Mouse (Mus musculus) CD4-positive naive resting alpha-beta T cell, adult 57 days (primary cell): Measurements from ENCODE around the gene Tnfrsf25. TPM values are rescaled to one million over a fixed set of nuclear protein-coding genes. Genes with fewer than 3 reads are reported as not detected.

Experiments
- total RNA-seq: library from RNA; stranded (reverse); gene quantifications from one replicate; pipeline ENCODE4 v1.2.4, GENCODE M21; 2023

Gene Tnfrsf25
- 45.9 TPM for total RNA-seq

DNA sequence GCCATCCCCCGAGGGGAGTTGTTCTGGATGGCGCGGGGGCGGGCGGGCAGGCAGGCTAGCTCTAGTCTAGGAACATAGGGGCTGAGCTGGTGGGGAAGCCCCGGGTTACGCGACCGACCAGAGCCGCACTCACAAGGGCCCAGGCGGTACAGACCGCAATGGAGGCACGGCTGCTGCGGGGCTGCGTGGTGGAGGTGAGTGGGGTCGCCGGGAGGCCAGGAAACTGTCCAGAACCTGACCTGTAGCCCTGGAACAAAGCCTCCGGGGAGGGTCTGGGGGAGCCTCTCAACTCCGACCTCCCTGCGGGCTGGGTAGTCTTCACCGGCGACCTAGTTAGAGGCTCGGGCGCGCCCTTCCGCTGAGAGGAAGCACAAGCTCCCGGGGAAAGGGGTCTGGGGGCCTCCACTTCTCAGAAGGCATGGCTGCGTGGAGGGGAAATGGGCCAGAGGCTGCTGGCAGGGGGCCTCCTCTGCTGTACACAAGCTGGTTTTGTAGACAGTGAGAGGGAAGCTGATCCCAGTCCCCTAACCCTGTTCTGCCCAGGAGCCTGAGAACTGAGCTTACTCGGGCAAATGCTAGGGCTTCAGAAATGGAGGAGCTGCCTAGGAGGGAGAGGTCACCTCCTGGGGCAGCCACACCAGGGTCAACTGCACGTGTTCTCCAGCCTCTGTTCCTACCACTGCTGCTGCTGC lies at the start of gene Tnfrsf25:
Gene Tnfrsf25, plus strand, starts transcription at position 14 of the 692 bp plus-strand sequence.

DNA sequence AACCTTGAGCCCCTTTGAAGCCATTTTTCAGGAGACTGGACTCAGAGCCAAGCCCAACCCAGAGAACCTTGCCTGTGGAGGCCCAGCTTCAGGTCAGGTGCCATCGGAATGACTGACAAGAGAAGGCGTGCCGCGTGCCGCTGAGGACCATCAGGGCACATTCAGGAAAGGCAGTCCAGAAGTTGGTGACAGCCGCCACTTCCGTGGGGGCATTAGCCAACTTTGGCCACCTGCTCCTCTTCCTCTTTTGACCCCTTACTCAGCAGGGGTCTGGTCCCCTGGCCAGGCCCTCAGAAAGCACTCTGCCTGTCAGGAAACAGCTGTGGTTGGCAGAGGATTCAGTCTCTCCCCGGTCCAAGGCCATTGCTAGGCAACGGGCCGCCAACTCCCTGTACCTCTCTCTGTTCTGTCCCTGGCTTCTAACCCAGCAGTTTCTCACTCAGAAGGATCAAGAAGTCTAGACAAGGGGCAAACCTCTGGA lies 43.6 kb upstream of the Tnfrsf25 start, which contains the start of gene Plekhg5:
Gene Plekhg5, plus strand, starts transcription at position 378 of the 481 bp plus-strand sequence.

DNA sequence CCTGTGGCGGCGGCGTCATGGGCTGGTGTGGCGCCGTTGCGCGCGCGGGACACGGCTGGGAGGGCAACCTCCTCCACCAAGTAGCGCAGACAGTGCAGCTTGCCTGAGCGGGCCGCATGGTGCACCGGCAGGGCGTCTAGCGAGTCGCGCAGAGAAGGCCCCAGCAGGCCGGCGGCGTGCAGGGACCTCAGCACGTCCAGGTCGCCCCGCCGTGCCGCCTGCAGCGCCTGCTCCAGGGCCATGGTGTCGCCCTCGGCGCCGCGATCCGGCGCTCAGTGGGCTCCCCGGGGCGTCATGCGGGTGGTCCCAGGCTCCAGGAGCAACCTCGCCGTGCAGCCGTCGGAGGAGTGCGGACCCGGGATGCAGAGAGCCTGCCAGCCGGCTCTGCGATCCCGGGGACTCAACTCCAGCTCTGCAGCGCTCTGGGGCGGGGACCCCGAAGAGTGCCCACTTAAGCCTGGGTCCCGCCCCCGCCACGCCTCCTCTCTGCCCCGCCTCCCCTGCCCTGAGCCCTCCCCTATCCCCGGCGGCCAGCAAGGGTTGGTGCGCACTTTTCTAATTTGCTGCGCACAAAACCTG lies 36.3 kb downstream of the Tnfrsf25 start, which contains the start of gene Espn:
Gene Espn, minus strand, starts transcription at position 406 of the 579 bp plus-strand sequence.

DNA sequence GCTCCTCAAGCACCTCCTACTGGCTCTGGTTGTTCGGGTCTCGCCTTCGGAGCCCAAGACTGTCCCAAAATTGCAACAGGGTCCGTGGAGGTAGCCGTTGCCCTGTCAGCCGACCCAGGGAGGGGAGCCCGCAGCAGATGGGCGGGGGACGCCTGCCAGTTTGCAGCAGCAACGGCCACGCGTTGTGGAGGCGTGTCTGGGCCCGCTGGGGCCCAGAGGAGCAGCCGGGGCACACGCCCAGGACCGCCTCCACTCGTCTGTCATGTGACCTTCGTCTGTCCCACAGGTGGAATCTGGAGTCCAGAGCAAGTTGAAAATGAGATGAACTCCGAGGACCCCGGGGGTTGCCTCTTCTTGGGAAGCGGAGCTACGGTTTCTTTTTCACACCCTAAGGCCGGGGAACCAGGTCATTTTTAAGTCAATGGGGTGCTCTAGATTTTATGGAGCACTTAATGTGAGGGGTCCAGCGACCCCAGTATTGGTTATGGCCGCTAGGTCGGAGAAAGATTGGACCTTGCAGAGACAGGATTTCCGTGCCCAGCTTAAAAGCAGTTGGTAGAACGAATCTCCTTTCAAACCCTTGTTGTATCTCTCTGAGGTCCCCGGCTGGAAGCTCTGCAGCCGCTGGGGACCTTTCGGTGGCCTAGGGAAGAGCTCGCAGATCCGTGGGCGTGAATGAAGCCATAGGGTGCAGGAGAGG lies 43.0 kb downstream of the Tnfrsf25 start, which contains the start of gene Hes2:
Gene Hes2, plus strand, starts transcription at position 283 of the 700 bp plus-strand sequence.

Other genes with a start within 250 kb of the Tnfrsf25 start
- gene Dnajc11, start 182.2 kb upstream of the Tnfrsf25 start, total RNA-seq, result 60.5 TPM
- gene Thap3, start 126.9 kb upstream of the Tnfrsf25 start, total RNA-seq, result 50.4 TPM
- gene Phf13, start 119.7 kb upstream of the Tnfrsf25 start, total RNA-seq, result 13.1 TPM
- 29.4 TPM for gene Klhl21, start 107.1 kb upstream of the Tnfrsf25 start, total RNA-seq
- gene Zbtb48, start 88.3 kb upstream of the Tnfrsf25 start, total RNA-seq, result 16.8 TPM
- gene Tas1r1, start 77.4 kb upstream of the Tnfrsf25 start, total RNA-seq, result 0.21 TPM
- gene Nol9, start 76.6 kb upstream of the Tnfrsf25 start, total RNA-seq, result 42.5 TPM
- gene Plekhg5, start 43.4 kb upstream of the Tnfrsf25 start, total RNA-seq, result 2.4 TPM
- 2.6 TPM for gene Espn, start 36.4 kb downstream of the Tnfrsf25 start, total RNA-seq
- gene Hes2, start 42.9 kb downstream of the Tnfrsf25 start, total RNA-seq, result not detected
- gene Acot7, start 62.2 kb downstream of the Tnfrsf25 start, total RNA-seq, result 8.2 TPM
- 0.21 TPM for gene Gpr153, start 158.3 kb downstream of the Tnfrsf25 start, total RNA-seq
- not detected for gene Hes3, start 175.7 kb downstream of the Tnfrsf25 start, total RNA-seq
- gene Icmt, start 181.3 kb downstream of the Tnfrsf25 start, total RNA-seq, result 20.5 TPM
- gene Rnf207, start 203.1 kb downstream of the Tnfrsf25 start, total RNA-seq, result not detected
- gene Rpl22, start 209.8 kb downstream of the Tnfrsf25 start, total RNA-seq, result 1,074 TPM
- gene Chd5, start 222.7 kb downstream of the Tnfrsf25 start, total RNA-seq, result 0.09 TPM